ENCODE assay signal across 8 mouse cellular contexts in the genomic region with DNA sequence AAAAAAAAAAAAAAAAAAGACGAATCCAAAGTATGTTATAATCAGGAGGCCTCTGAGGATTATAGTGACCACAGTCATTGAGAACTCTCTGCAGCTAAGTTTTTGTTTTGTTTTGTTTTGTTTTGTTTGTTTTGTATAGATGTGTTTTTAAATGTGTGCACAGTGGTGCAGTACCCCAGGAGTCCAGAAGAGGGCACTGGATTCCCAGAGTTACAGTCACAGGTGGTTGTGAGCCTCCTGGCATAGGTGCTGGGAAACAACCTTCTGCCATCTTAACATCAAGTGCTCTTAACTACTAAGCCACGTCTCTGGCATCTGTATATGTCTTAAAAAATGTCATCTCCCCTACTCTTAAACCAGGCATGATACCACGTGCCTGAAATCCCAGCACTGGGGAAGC. TPM values are rescaled to one million over a fixed set of nuclear protein-coding genes. Genes with fewer than 3 reads are reported as not detected.
DNase-seq lines count a peak whose midpoint lies in the region; ATAC-seq and TF ChIP-seq lines count a peak whose summit lies in the region.

No protein-coding gene starts in this region.

- 0 out of 2 replicates have a peak, but pooled peaks have one; percentile 15 for ATAC-seq in G1E (ENCODE audit: extremely low read depth, insufficient number of reproducible peaks, low FRiP score, poor library complexity, severe bottlenecking)
- peak; percentile 38 to 49; a peak in 2 of 4 replicates for ATAC-seq in hematopoietic stem cell, adult 5-6 weeks (replicated peaks in 1 of 2; ENCODE audit: insufficient read depth in 1 of 2, low FRiP score in 2 of 2, low TSS enrichment in 1 of 2, low read depth in 1 of 2, poor library complexity in 2 of 2, severe bottlenecking in 2 of 2)

- H3K27me3 ChIP-seq in G1E (ENCODE audit: insufficient read depth, low read length) = peaks cover 20% of the 10 kb centered on the region
- no peaks in the 10 kb centered on the region for H3K27me3 ChIP-seq in heart, embryonic 10.5 days (ENCODE audit: insufficient read depth, poor library complexity, severe bottlenecking)

- peak; percentile 25 to 40 for DNase-seq in heart, postnatal 36 days
- DNase-seq in heart, postnatal 4 days = no peak
- peak; percentile 56 for DNase-seq in 416B (ENCODE audit: low read depth)
- DNase-seq in G1E (ENCODE audit: low spot score) = no peak
- peak; percentile 51 for DNase-seq in thymus, postnatal 25 days
- DNase-seq in urinary bladder, adult 2 months (ENCODE audit: low spot score) = no peak
- DNase-seq in heart, embryonic 10.5 days (ENCODE audit: low spot score) = no peak

- H3K4me1 ChIP-seq in G1E (ENCODE audit: insufficient read depth, low read depth, low read length) = peaks cover 7% of the 10 kb centered on the region
- no peaks in the 10 kb centered on the region for H3K4me1 ChIP-seq in heart, embryonic 10.5 days

- H3K4me3 ChIP-seq in G1E (ENCODE audit: low read depth, low read length) = no peak overlapping the region
- no peak overlapping the region for H3K4me3 ChIP-seq in heart, embryonic 10.5 days

- intact Hi-C loops in heart, postnatal 36 days (cut with DNase I) = no loop called here

- TF ChIP-seq CTCF in G1E (IDR thresholded peaks at IDR 0.05; ENCODE audit: low read depth, low read length) = peak; percentile 74

- no peaks in the 10 kb centered on the region for H3K36me3 ChIP-seq in G1E (replicated peaks)
- H3K36me3 ChIP-seq in heart, embryonic 10.5 days = peaks cover 49% of the 10 kb centered on the region

- no peaks in the 10 kb centered on the region for H3K9me3 ChIP-seq in G1E (replicated peaks)
- no peaks in the 10 kb centered on the region for H3K9me3 ChIP-seq in heart, embryonic 10.5 days

- no peak overlapping the region for H3K27ac ChIP-seq in heart, embryonic 10.5 days

- WGBS in heart, embryonic 10.5 days = 37% methylated on average over 3 of the region's 3 CpGs

RNA-seq across cellular contexts. Expression of gene Alkbh6, which starts 7.6 kb away (rescaled TPM):
- 10 to 100 TPM; 22.0 to 23.0 TPM for total RNA-seq in heart, postnatal 36 days (2021)
- 10 to 100 TPM; 29.4 to 30.8 TPM for total RNA-seq in heart, postnatal 4 days (2021)
- total RNA-seq in G1E (2014; fragmentation: Nextera tagmentation) (17.2 and 22.1 TPM in 2 replicates), G1E (2017) (18.5 and 24.1 TPM in 2 replicates)
- polyA plus RNA-seq in G1E (2012) = 44.2 and 52.2 TPM in 2 replicates
- total RNA-seq in hematopoietic stem cell, adult 5-6 weeks (2017) = 30.5 and 41.4 TPM in 2 replicates
- polyA plus RNA-seq in urinary bladder, adult 2 months (2012; rRNA removed) = 68.0 and 80.2 TPM in 2 replicates
- polyA plus RNA-seq in heart, embryonic 10.5 days (2016; fragmentation: Nextera tagmentation; extraction: Ambion mirVana) = 68.2 and 71.8 TPM in 2 replicates

RNA-seq across cellular contexts. Expression of gene Clip3, which starts 9.4 kb away (rescaled TPM):
- total RNA-seq in heart, postnatal 36 days (2021) = 10 to 100 TPM in 1 of 2 experiments, 1 to 10 TPM in 1; 6.0 to 11.4 TPM
- 10 to 100 TPM; 10.1 to 12.8 TPM for total RNA-seq in heart, postnatal 4 days (2021)
- not detected in 2 replicates for total RNA-seq in G1E (2014; fragmentation: Nextera tagmentation)
- total RNA-seq in G1E (2017) = 0.33 TPM in 1 of 2 replicates, not detected in the other
- polyA plus RNA-seq in G1E (2012) = not detected in 2 replicates
- total RNA-seq in hematopoietic stem cell, adult 5-6 weeks (2017) = 4.9 TPM in 1 of 2 replicates, not detected in the other
- polyA plus RNA-seq in urinary bladder, adult 2 months (2012; rRNA removed) = 23.7 and 47.9 TPM in 2 replicates
- 10.4 and 18.4 TPM in 2 replicates for polyA plus RNA-seq in heart, embryonic 10.5 days (2016; fragmentation: Nextera tagmentation; extraction: Ambion mirVana)

RNA-seq across cellular contexts. Expression of gene Syne4, which starts 13.7 kb away (rescaled TPM):
- total RNA-seq in heart, postnatal 36 days (2021) = 1 to 10 TPM in 1 of 2 experiments, under 1 TPM in 1; 0.81 to 1.3 TPM
- total RNA-seq in heart, postnatal 4 days (2021) = 1 to 10 TPM; 1.3 to 3.2 TPM
- total RNA-seq in G1E (2014; fragmentation: Nextera tagmentation) (2.1 and 5.4 TPM in 2 replicates), G1E (2017) (1.0 and 2.6 TPM in 2 replicates)
- polyA plus RNA-seq in G1E (2012) = 2.8 and 4.0 TPM in 2 replicates
- total RNA-seq in hematopoietic stem cell, adult 5-6 weeks (2017) = 2.2 and 2.8 TPM in 2 replicates
- polyA plus RNA-seq in urinary bladder, adult 2 months (2012; rRNA removed) = 5.4 and 9.1 TPM in 2 replicates
- polyA plus RNA-seq in heart, embryonic 10.5 days (2016; fragmentation: Nextera tagmentation; extraction: Ambion mirVana) = 26.8 and 43.1 TPM in 2 replicates

RNA-seq across cellular contexts. Expression of gene E130208F15Rik, which starts 20.6 kb away (rescaled TPM):
- under 1 TPM; 0.65 to 0.78 TPM for total RNA-seq in heart, postnatal 36 days (2021)
- total RNA-seq in heart, postnatal 4 days (2021) = under 1 TPM; 0.70 to 0.91 TPM
- total RNA-seq in G1E (2014; fragmentation: Nextera tagmentation) (1.3 and 1.6 TPM in 2 replicates), G1E (2017) (2.3 and 2.4 TPM in 2 replicates)
- polyA plus RNA-seq in G1E (2012) = 0.49 and 0.85 TPM in 2 replicates
- total RNA-seq in hematopoietic stem cell, adult 5-6 weeks (2017) = 0.44 and 3.9 TPM in 2 replicates
- 0.57 and 0.72 TPM in 2 replicates for polyA plus RNA-seq in urinary bladder, adult 2 months (2012; rRNA removed)
- polyA plus RNA-seq in heart, embryonic 10.5 days (2016; fragmentation: Nextera tagmentation; extraction: Ambion mirVana) = 2.5 and 3.2 TPM in 2 replicates

RNA-seq across cellular contexts. Expression of gene Wdr62, which starts 20.7 kb away (rescaled TPM):
- 1 to 10 TPM; 1.5 to 1.9 TPM for total RNA-seq in heart, postnatal 36 days (2021)
- 10 to 100 TPM in 1 of 2 experiments, 1 to 10 TPM in 1; 9.7 to 12.3 TPM for total RNA-seq in heart, postnatal 4 days (2021)
- total RNA-seq in G1E (2014; fragmentation: Nextera tagmentation) (16.5 and 57.9 TPM in 2 replicates), G1E (2017) (7.0 and 8.2 TPM in 2 replicates)
- polyA plus RNA-seq in G1E (2012) = 40.3 and 59.1 TPM in 2 replicates
- total RNA-seq in hematopoietic stem cell, adult 5-6 weeks (2017) = 6.3 and 11.0 TPM in 2 replicates
- 10.2 and 11.4 TPM in 2 replicates for polyA plus RNA-seq in urinary bladder, adult 2 months (2012; rRNA removed)
- 11.4 and 13.9 TPM in 2 replicates for polyA plus RNA-seq in heart, embryonic 10.5 days (2016; fragmentation: Nextera tagmentation; extraction: Ambion mirVana)

Comparison
In these comparisons a context has a peak if more than half of its experiments do, and no peak if none do; other contexts are left out.
1. DNase-seq: peak in heart, postnatal 36 days (2 of 2), 416B (single experiment) and thymus, postnatal 25 days (single experiment); none in heart, postnatal 4 days (single experiment), G1E (single experiment), urinary bladder, adult 2 months (single experiment) and heart, embryonic 10.5 days (single experiment).